Mouse (Mus musculus) cortical plate, adult 2 months (tissue): ENCODE measurements around the gene Rnf115.

ENCODE experiments used
- CTCF ChIP-seq: fragments of 200-500 bp; IDR thresholded peaks from 2 replicates; pipeline ENCODE4 v1.5.1; 2011; ENCODE audit warnings: mild to moderate bottlenecking, control low read depth, low read length; ENCODE audit not compliant: insufficient read depth; ENCODE audit errors: extremely low read depth
- POLR2A ChIP-seq: fragments of 200-500 bp; IDR thresholded peaks from 2 replicates; pipeline ENCODE4 v1.6.1; 2011; ENCODE audit warnings: mild to moderate bottlenecking, low read length, control low read depth; ENCODE audit not compliant: insufficient read depth; ENCODE audit errors: extremely low read depth

GRCm38 (mm10) chr3:96823701-96824100 is 96.2 kb downstream of the Rnf115 start:
- no peak for TF ChIP-seq POLR2A
- no peak for TF ChIP-seq CTCF
